Mouse (Mus musculus) CH12.LX (cell line): ENCODE measurements around the gene Wwtr1. TPM values are rescaled to one million over a fixed set of nuclear protein-coding genes. Genes with fewer than 3 reads are reported as not detected.

Experiments
- DNase-seq: peaks from one replicate; pipeline ENCODE4 v3.0.0-alpha.2; 2013; ENCODE audit errors: extremely low read depth
- H3K27ac ChIP-seq: 2 replicates; pipeline ENCODE4 v1.5.1; 2012; ENCODE audit warnings: low read depth, mild to moderate bottlenecking, control low read depth, moderate library complexity; ENCODE audit not compliant: insufficient read depth
- H3K27me3 ChIP-seq: replicated peaks from 2 replicates; pipeline ENCODE3; 2012; ENCODE audit warnings: inconsistent platforms
- H3K36me3 ChIP-seq, 2 experiments: replicated peaks in 1 of 2; 2 replicates each; pipeline versions ENCODE3 to v1.6.1; 2012; ENCODE audit warnings: inconsistent platforms in 1 of 2, low read length in 1 of 2, mild to moderate bottlenecking in 1 of 2, mixed read lengths in 1 of 2, moderate library complexity in 1 of 2; ENCODE audit not compliant: control insufficient read depth in 1 of 2, insufficient read depth in 1 of 2
- H3K4me1 ChIP-seq, 2 experiments: 2 replicates each; pipeline ENCODE4 v1.6.1; 2012; ENCODE audit warnings: inconsistent platforms in 1 of 2, moderate library complexity in 1 of 2; ENCODE audit not compliant: insufficient read depth in 2 of 2, control insufficient read depth in 1 of 2
- H3K4me2 ChIP-seq: 2 replicates; pipeline ENCODE4 v1.6.1; 2012; ENCODE audit warnings: low read depth, mild to moderate bottlenecking, control low read depth; ENCODE audit not compliant: poor library complexity, insufficient read depth, severe bottlenecking
- H3K4me3 ChIP-seq, 3 experiments: fragments of 150-350 bp in 1 of 3; sonication (generic) in 1 of 3; replicated peaks in 1 of 3; 2 replicates each; pipeline versions ENCODE3 to v1.5.1; 2011 to 2012; ENCODE audit warnings: low read depth in 2 of 3, low read length in 2 of 3, mild to moderate bottlenecking in 2 of 3, moderate library complexity in 2 of 3, control low read depth in 1 of 3, improper control_type of control experiment in 1 of 3, inconsistent platforms in 1 of 3, mixed read lengths in 1 of 3; ENCODE audit not compliant: poor library complexity in 1 of 3
- H3K79me2 ChIP-seq: replicated peaks from 2 replicates; pipeline ENCODE4 v1.6.1; 2012; ENCODE audit warnings: mild to moderate bottlenecking, moderate library complexity; ENCODE audit not compliant: control insufficient read depth, poor library complexity, insufficient read depth, severe bottlenecking; ENCODE audit errors: extremely low read depth
- H3K9ac ChIP-seq: 2 replicates; pipeline ENCODE4 v1.6.1; 2012; ENCODE audit warnings: low read depth, mild to moderate bottlenecking, control low read depth, moderate library complexity; ENCODE audit not compliant: insufficient read depth
- H3K9me3 ChIP-seq: replicated peaks from 2 replicates; pipeline ENCODE3; 2012; ENCODE audit warnings: low read length, inconsistent platforms, mixed read lengths
- BHLHE40 ChIP-seq: IDR thresholded peaks from 2 replicates; pipeline ENCODE4 v1.6.1; 2011; ENCODE audit warnings: mild to moderate bottlenecking, low read depth, low read length, improper control_type of control experiment
- CHD1 ChIP-seq: IDR thresholded peaks from 2 replicates; pipeline ENCODE4 v1.6.1; 2012; ENCODE audit warnings: low read depth, low read length, improper control_type of control experiment, inconsistent platforms
- CHD2 ChIP-seq: IDR thresholded peaks from 2 replicates; pipeline ENCODE4 v1.6.1; 2011; ENCODE audit warnings: low read length, improper control_type of control experiment
- CTCF ChIP-seq, 2 experiments: IDR thresholded peaks in 1 of 2; conservative IDR thresholded peaks in 1 of 2; 2 replicates each; pipeline ENCODE4 v1.5.1; 2011 to 2012; ENCODE audit warnings: low read depth in 2 of 2, low read length in 2 of 2, improper control_type of control experiment in 1 of 2, inconsistent platforms in 1 of 2, mild to moderate bottlenecking in 1 of 2, moderate library complexity in 1 of 2
- E2F4 ChIP-seq: IDR thresholded peaks from 2 replicates; pipeline ENCODE4 v1.6.1; 2011; ENCODE audit warnings: low read depth, low read length, improper control_type of control experiment; ENCODE audit not compliant: insufficient replicate concordance
- ETS1 ChIP-seq: conservative IDR thresholded peaks from 2 replicates; pipeline ENCODE4 v1.6.1; 2012; ENCODE audit warnings: low read depth, mild to moderate bottlenecking, inconsistent platforms, low read length, improper control_type of control experiment, moderate library complexity
- GABPA ChIP-seq: IDR thresholded peaks from 2 replicates; pipeline ENCODE4 v1.6.1; 2012; ENCODE audit warnings: low read depth, low read length, improper control_type of control experiment, inconsistent platforms; ENCODE audit not compliant: insufficient replicate concordance
- IRF4 ChIP-seq: IDR thresholded peaks from 2 replicates; pipeline ENCODE4 v1.6.1; 2014; ENCODE audit warnings: low read depth, mild to moderate bottlenecking, inconsistent platforms, low read length, improper control_type of control experiment
- JUN ChIP-seq: IDR thresholded peaks from 2 replicates; pipeline ENCODE4 v1.6.1; 2011; ENCODE audit warnings: low read depth, mild to moderate bottlenecking, low read length, improper control_type of control experiment, moderate library complexity; ENCODE audit not compliant: insufficient read depth
- JUND ChIP-seq: conservative IDR thresholded peaks from 2 replicates; pipeline ENCODE4 v1.6.1; 2011; ENCODE audit warnings: low read depth, low read length, improper control_type of control experiment
- KAT2A ChIP-seq: IDR thresholded peaks from 2 replicates; pipeline ENCODE4 v1.6.1; 2012; ENCODE audit warnings: low read length, improper control_type of control experiment, inconsistent platforms; ENCODE audit not compliant: insufficient replicate concordance
- MYC ChIP-seq: IDR thresholded peaks from 2 replicates; pipeline ENCODE4 v1.6.1; 2011; ENCODE audit warnings: low read depth, mild to moderate bottlenecking, improper control_type of control experiment, low read length
- NELFE ChIP-seq: IDR thresholded peaks from 2 replicates; pipeline ENCODE4 v1.6.1; 2011; ENCODE audit warnings: low read depth, low read length, improper control_type of control experiment
- POLR2AphosphoS2 ChIP-seq: IDR thresholded peaks from 2 replicates; pipeline ENCODE4 v1.6.1; 2011; ENCODE audit warnings: low read depth, low read length, improper control_type of control experiment
- SIN3A ChIP-seq: IDR thresholded peaks from 2 replicates; pipeline ENCODE4 v1.6.1; 2012; ENCODE audit warnings: low read length, improper control_type of control experiment, inconsistent platforms
- SMC3 ChIP-seq: IDR thresholded peaks from 2 replicates; pipeline ENCODE4 v1.6.1; 2011; ENCODE audit warnings: low read depth, low read length, improper control_type of control experiment
- TBP ChIP-seq: conservative IDR thresholded peaks from 2 replicates; pipeline ENCODE4 v1.6.1; 2011; ENCODE audit warnings: low read depth, low read length, improper control_type of control experiment
- TCF12 ChIP-seq: IDR thresholded peaks from 2 replicates; pipeline ENCODE4 v1.6.1; 2014; ENCODE audit warnings: low read depth, mild to moderate bottlenecking, inconsistent platforms, low read length, improper control_type of control experiment
- UBTF ChIP-seq: IDR thresholded peaks from 2 replicates; pipeline ENCODE4 v1.6.1; 2012; ENCODE audit warnings: low read depth, mild to moderate bottlenecking, inconsistent platforms, low read length, improper control_type of control experiment, moderate library complexity
- USF1 ChIP-seq: IDR thresholded peaks from 2 replicates; pipeline ENCODE4 v1.6.1; 2014; ENCODE audit warnings: low read depth, mild to moderate bottlenecking, inconsistent platforms, low read length, improper control_type of control experiment
- USF2 ChIP-seq: conservative IDR thresholded peaks from 2 replicates; pipeline ENCODE4 v1.6.1; 2011; ENCODE audit warnings: low read depth, low read length, improper control_type of control experiment
- ZC3H11A ChIP-seq: IDR thresholded peaks from 2 replicates; pipeline ENCODE4 v1.6.1; 2012; ENCODE audit warnings: low read depth, mild to moderate bottlenecking, inconsistent platforms, low read length, improper control_type of control experiment
- ZNF384 ChIP-seq: IDR thresholded peaks from 2 replicates; pipeline ENCODE4 v1.6.1; 2012; ENCODE audit warnings: low read depth, low read length, improper control_type of control experiment, inconsistent platforms
- dilution Hi-C: fragments of 300-500 bp; cut with MboI; formaldehyde crosslinking; loops from 2 replicates; pipeline ENCODE4 v1.14.3; 2020; ENCODE audit warnings: low sequenced_read_pairs; ENCODE audit not compliant: extremely low pct_unique_long_range_greater_than_20kb, extremely low pct_ligation_motif_present
- in situ Hi-C: fragments of 300-500 bp; cut with MboI; formaldehyde crosslinking; loops from 3 replicates; pipeline ENCODE4 v1.14.3; 2019; ENCODE audit warnings: low sequenced_read_pairs, low pct_ligation_motif_present, low pct_unique_long_range_greater_than_20kb, mixed read lengths
- polyA plus RNA-seq: library from polyadenylated mRNA; unstranded; fragments of >175 nt; gene quantifications from 2 replicates; pipeline ENCODE4 v1.2.1, GENCODE M21; 2012; ENCODE audit warnings: low read depth; ENCODE audit not compliant: insufficient read length
- total RNA-seq, 2 experiments: library from RNA; depleted of rRNA; stranded (reverse); fragments of 300-350 nt in 1 of 2; fragments of >200 nt in 1 of 2; gene quantifications; 2 replicates each; pipeline ENCODE4 v1.2.3; 2012 to 2014

Gene Wwtr1
- total and polyA plus RNA-seq, 3 experiments = 12.8 to 14.8 (median 13.5) TPM

- no peak for DNase-seq
- no peaks in the 10 kb centered on the region for H3K9me3 ChIP-seq
- H3K36me3 ChIP-seq = peaks cover 0 to 13% of the 10 kb centered on the region in 2 experiments
- in situ Hi-C loops = no loop called here
- H3K4me2 ChIP-seq = no peak overlapping the region
- dilution Hi-C loops = no loop called here
- no peak for TF ChIP-seq CTCF (conservative IDR thresholded peaks at IDR 0.05 in 1 of 2, IDR thresholded peaks at IDR 0.05 in 1 of 2; ENCODE audit: low read depth in 2 of 2, low read length in 2 of 2)
- TF ChIP-seq TCF12 = no peak
- TF ChIP-seq E2F4 = no peak
- TF ChIP-seq BHLHE40 = no peak
- TF ChIP-seq NELFE = no peak
- no peak for TF ChIP-seq ZNF384
- peaks cover 0 to 40% of the 10 kb centered on the region in 2 experiments; a peak in 2 of 4 replicates for H3K4me1 ChIP-seq
- H3K79me2 ChIP-seq = no peaks in the 10 kb centered on the region
- H3K27ac ChIP-seq = no peak overlapping the region
- no peak overlapping the region for H3K9ac ChIP-seq
- no peak overlapping the region for H3K4me3 ChIP-seq
- H3K27me3 ChIP-seq = no peaks in the 10 kb centered on the region
Measured at GRCm38 (mm10) chr3:57511816-57512586, 63.7 kb downstream of the Wwtr1 start.

- Histone ChIP-seq H3K36me3 (peaks cover 0 to 11% of the 10 kb centered on the region in 2 experiments), H3K9me3 (no peaks in the 10 kb centered on the region), H3K27ac (no peak overlapping the region), H3K4me3 (no peak overlapping the region), H3K4me2 (no peak overlapping the region), H3K27me3 (no peaks in the 10 kb centered on the region), H3K79me2 (no peaks in the 10 kb centered on the region), H3K4me1 (peaks cover 0 to 40% of the 10 kb centered on the region in 2 experiments; a peak in 2 of 4 replicates), H3K9ac (no peak overlapping the region)
- TF ChIP-seq USF2 (no peak), MYC (no peak), SIN3A (no peak), ZC3H11A (no peak), IRF4 (no peak), SMC3 (no peak), CHD2 (no peak), KAT2A (no peak), ETS1 (no peak), UBTF (no peak), TCF12 (no peak), CHD1 (no peak), TBP (no peak), GABPA (no peak), JUND (no peak), CTCF (conservative IDR thresholded peaks at IDR 0.05 in 1 of 2, IDR thresholded peaks at IDR 0.05 in 1 of 2; ENCODE audit: low read depth in 2 of 2, low read length in 2 of 2) (no peak), USF1 (no peak), POLR2AphosphoS2 (no peak), JUN (no peak)
- in situ Hi-C loops = no loop called here
- dilution Hi-C loops = no loop called here
- DNase-seq = peak; percentile 27
Measured at GRCm38 (mm10) chr3:57509945-57510675, 65.6 kb downstream of the Wwtr1 start.
